Mouse (Mus musculus) G1E (cell line): ENCODE data around the gene Tnfrsf4. TPM values are rescaled to one million over a fixed set of nuclear protein-coding genes. Genes with fewer than 3 reads are reported as not detected.
A peak's percentile ranks its signal among the peaks of the same experiment; 100 is the strongest.

Source experiments
- ATAC-seq: 2 replicates; pipeline ENCODE4 v1.8.0; 2016; ENCODE audit warnings: mild to moderate bottlenecking; ENCODE audit not compliant: insufficient number of reproducible peaks, poor library complexity, low FRiP score, severe bottlenecking; ENCODE audit errors: extremely low read depth
- DNase-seq: peaks from one replicate; pipeline ENCODE4 v3.0.0; 2012; ENCODE audit warnings: low spot score
- H3K27me3 ChIP-seq: 2 replicates; pipeline ENCODE4 v1.6.1; 2012; ENCODE audit warnings: mild to moderate bottlenecking, low read length, inconsistent platforms; ENCODE audit not compliant: insufficient read depth
- H3K36me3 ChIP-seq: replicated peaks from 2 replicates; pipeline ENCODE3; 2012; ENCODE audit warnings: mild to moderate bottlenecking, inconsistent platforms
- H3K4me1 ChIP-seq: 2 replicates; pipeline ENCODE4 v1.6.1; 2012; ENCODE audit warnings: low read depth, low read length, inconsistent platforms, mixed read lengths; ENCODE audit not compliant: insufficient read depth
- H3K4me3 ChIP-seq: 2 replicates; pipeline ENCODE4 v1.5.1; 2012; ENCODE audit warnings: low read depth, mild to moderate bottlenecking, inconsistent platforms, low read length, moderate library complexity, mixed read lengths
- H3K9me3 ChIP-seq: replicated peaks from 2 replicates; pipeline ENCODE4 v1.6.1; 2012; ENCODE audit warnings: inconsistent platforms
- CTCF ChIP-seq: IDR thresholded peaks from 2 replicates; pipeline ENCODE4 v1.5.1; 2012; ENCODE audit warnings: low read depth, low read length, inconsistent platforms, mixed read lengths
- GATA1 ChIP-seq: IDR thresholded peaks from 2 replicates; pipeline ENCODE4 v1.6.1; 2012; ENCODE audit warnings: borderline replicate concordance, low read length, inconsistent platforms, mixed read lengths
- GATA2 ChIP-seq: IDR thresholded peaks from 2 replicates; pipeline ENCODE4 v1.6.1; 2012; ENCODE audit warnings: low read depth, low read length, inconsistent platforms, borderline replicate concordance
- POLR2AphosphoS5 ChIP-seq: IDR thresholded peaks from 2 replicates; pipeline ENCODE4 v1.6.1; 2012; ENCODE audit warnings: low read depth, low read length, inconsistent platforms; ENCODE audit not compliant: insufficient replicate concordance
- TAL1 ChIP-seq: conservative IDR thresholded peaks from 2 replicates; pipeline ENCODE4 v1.6.1; 2012; ENCODE audit warnings: low read depth, low read length, inconsistent platforms, mixed read lengths
- polyA plus RNA-seq: library from polyadenylated mRNA; stranded (reverse); fragments of >175 nt; gene quantifications from 2 replicates; pipeline ENCODE4 v1.2.3, GENCODE M21; 2012
- total RNA-seq, 2 experiments: library from RNA; stranded (forward) in 1 of 2; stranded (reverse) in 1 of 2; fragments of 200-1000 nt in 1 of 2; fragments of >200 nt in 1 of 2; fragmentation: Nextera tagmentation in 1 of 2; gene quantifications; 2 replicates each; pipeline ENCODE4 v1.2.3; 2014 to 2017

The Tnfrsf4 gene
- total and polyA plus RNA-seq, 3 experiments = 1.1 to 3.1 (median 2.3) TPM

GRCm38 (mm10) chr4:155983788-155984187, 29.9 kb upstream of the Tnfrsf4 start:
- Histone ChIP-seq H3K27me3 (peaks cover 15% of the 10 kb centered on the region), H3K36me3 (peaks cover 4% of the 10 kb centered on the region), H3K4me3 (no peak overlapping the region), H3K4me1 (peaks cover 8% of the 10 kb centered on the region; the same call in 1 of the 2 replicates), H3K9me3 (no peaks in the 10 kb centered on the region)
- DNase-seq (no peak), ATAC-seq (no peak)
- TF ChIP-seq GATA1 = no peak
- TF ChIP-seq TAL1 = no peak
- no peak for TF ChIP-seq CTCF
- no peak for TF ChIP-seq POLR2AphosphoS5

GRCm38 (mm10) chr4:155991211-155991907, 22.3 kb upstream of the Tnfrsf4 start:
- DNase-seq = peak; percentile 56
- no peaks in the 10 kb centered on the region for H3K9me3 ChIP-seq
- H3K4me3 ChIP-seq = peak overlapping the region; percentile 91
- TF ChIP-seq GATA1 (no peak), GATA2 (no peak), TAL1 (no peak), POLR2AphosphoS5 (no peak), CTCF (no peak)
- H3K27me3 ChIP-seq = no peaks in the 10 kb centered on the region
- no peak for ATAC-seq
- H3K36me3 ChIP-seq = peaks cover 45% of the 10 kb centered on the region
- H3K4me1 ChIP-seq = peaks cover 56% of the 10 kb centered on the region

GRCm38 (mm10) chr4:155991908-155992230, 21.8 kb upstream of the Tnfrsf4 start:
- no peaks in the 10 kb centered on the region for H3K27me3 ChIP-seq
- TF ChIP-seq TAL1 = no peak
- no peak for TF ChIP-seq CTCF
- TF ChIP-seq GATA1 = no peak
- TF ChIP-seq POLR2AphosphoS5 = no peak
- TF ChIP-seq GATA2 = no peak
- H3K36me3 ChIP-seq = peaks cover 50% of the 10 kb centered on the region
- H3K9me3 ChIP-seq = no peaks in the 10 kb centered on the region
- DNase-seq = no peak
- no peak for ATAC-seq
- H3K4me3 ChIP-seq = peak overlapping the region; percentile 91
- H3K4me1 ChIP-seq = peaks cover 58% of the 10 kb centered on the region

GRCm38 (mm10) chr4:155992241-155992905, 21.3 kb upstream of the Tnfrsf4 start, which contains the start of the genes B3galt6 and Sdf4:
TSS of gene B3galt6 (minus strand) at chr4:155992649.
TSS of gene Sdf4 (plus strand) at chr4:155992872.
- H3K27me3 ChIP-seq = no peaks in the 10 kb centered on the region
- H3K9me3 ChIP-seq = no peaks in the 10 kb centered on the region
- DNase-seq (peak; percentile 71), ATAC-seq (peak; percentile 72)
- peaks cover 58% of the 10 kb centered on the region for H3K4me1 ChIP-seq
- peaks cover 55% of the 10 kb centered on the region for H3K36me3 ChIP-seq
- peak within 1 kb of the TSS; percentile 92 for H3K4me3 ChIP-seq
- peak; percentile 30; the same call in 1 of the 2 replicates for TF ChIP-seq CTCF
- no peak for TF ChIP-seq TAL1

DNA sequence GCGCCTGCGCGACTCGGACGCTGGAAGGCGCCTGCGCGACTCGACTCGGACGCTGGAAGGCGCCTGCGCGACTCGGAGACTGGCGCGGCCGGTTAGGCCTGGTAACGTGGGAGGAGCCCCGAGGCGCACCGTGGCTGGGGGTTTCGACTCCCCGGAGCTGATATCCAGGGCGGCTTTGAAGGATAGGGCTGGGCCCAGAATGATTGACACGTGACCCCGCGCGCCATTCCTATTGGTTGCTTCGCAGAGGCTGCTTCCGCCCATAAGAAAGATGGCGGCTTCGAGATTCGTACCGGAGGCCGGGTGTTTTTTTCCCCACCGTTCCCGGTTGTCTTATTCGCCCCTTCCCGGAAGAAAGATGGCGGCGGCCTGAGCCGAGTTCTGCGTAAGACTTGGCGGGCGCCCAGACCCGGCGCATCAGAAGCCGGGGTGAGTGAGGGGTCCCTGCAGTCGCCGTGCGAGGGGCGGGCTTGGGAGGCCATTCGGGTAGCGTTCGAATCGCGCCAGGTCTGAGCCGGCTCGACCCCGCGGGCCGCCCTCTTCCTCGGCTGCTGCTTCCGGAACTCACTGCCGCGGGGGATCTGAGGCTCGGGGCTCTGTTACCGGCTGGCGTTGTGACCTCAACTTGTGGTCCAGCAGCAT, 20.6 kb upstream of the Tnfrsf4 start:
- peak; percentile 77 for DNase-seq
- H3K4me3 ChIP-seq = peak overlapping the region; percentile 92
- peaks cover 56% of the 10 kb centered on the region for H3K4me1 ChIP-seq
- H3K27me3 ChIP-seq = no peaks in the 10 kb centered on the region
- ATAC-seq = peak; percentile 66
- H3K9me3 ChIP-seq = no peaks in the 10 kb centered on the region
- peaks cover 61% of the 10 kb centered on the region for H3K36me3 ChIP-seq
- no peak for TF ChIP-seq CTCF
- no peak for TF ChIP-seq GATA2
- no peak for TF ChIP-seq GATA1

DNA sequence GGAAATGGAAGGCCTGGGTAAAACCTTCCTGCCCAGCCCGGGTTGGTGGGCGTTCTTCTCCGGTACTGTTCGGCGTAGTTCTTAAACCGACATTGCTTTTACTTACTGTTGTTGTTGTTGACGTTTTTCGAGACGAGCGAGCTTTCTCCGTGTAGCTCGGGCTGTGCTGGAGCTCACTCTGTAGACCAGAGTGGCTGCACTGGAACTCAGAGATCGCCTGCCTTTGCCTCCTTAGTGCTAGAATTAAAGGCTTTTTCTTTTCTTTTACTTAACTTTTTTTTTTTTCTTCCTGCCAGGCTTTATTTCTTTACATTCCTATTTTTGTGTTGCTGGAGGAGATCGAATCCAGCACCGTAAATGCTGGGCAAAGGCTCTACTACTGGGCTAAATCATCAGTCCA, 20.0 kb upstream of the Tnfrsf4 start:
- ATAC-seq (no peak), DNase-seq (no peak)
- peak overlapping the region; percentile 92 for H3K4me3 ChIP-seq
- peaks cover 65% of the 10 kb centered on the region for H3K36me3 ChIP-seq
- no peaks in the 10 kb centered on the region for H3K9me3 ChIP-seq
- TF ChIP-seq GATA1 (no peak), TAL1 (no peak), GATA2 (no peak), POLR2AphosphoS5 (no peak), CTCF (no peak)
- H3K4me1 ChIP-seq = peaks cover 51% of the 10 kb centered on the region
- H3K27me3 ChIP-seq = no peaks in the 10 kb centered on the region
